Mouse (Mus musculus) neural tube, embryonic 11.5 days (tissue): ENCODE measurements around the gene Arf6. TPM values are rescaled to one million over a fixed set of nuclear protein-coding genes. Genes with fewer than 3 reads are reported as not detected.
"Not testable (repeated sequence)": the region's sequence is repeated elsewhere in the genome, so short reads cannot be mapped to it uniquely, and the experiment has no call there.

Experiments
- ATAC-seq: fragments of 200-750 bp; cut with Nextera tagmentation; 2 replicates; pipeline ENCODE4 v1.8.0; 2017; ENCODE audit warnings: moderate number of reproducible peaks, mild to moderate bottlenecking, moderate TSS enrichment, moderate library complexity; ENCODE audit not compliant: insufficient read depth, low FRiP score, low TSS enrichment
- DNase-seq: peaks from one replicate; pipeline ENCODE4 v3.0.0-alpha.2; 2015; ENCODE audit warnings: low spot score
- H3K27ac ChIP-seq: fragments of 300-500 bp; sonication (generic); 2 replicates; pipeline ENCODE4 v1.5.1; 2014; ENCODE audit warnings: low read depth, mild to moderate bottlenecking, low read length
- H3K27me3 ChIP-seq: fragments of 300-500 bp; sonication (generic); 2 replicates; pipeline ENCODE4 v1.6.1; 2014; ENCODE audit warnings: mild to moderate bottlenecking, low read length, mixed read lengths; ENCODE audit not compliant: control insufficient read depth, insufficient read depth
- H3K36me3 ChIP-seq: fragments of 300-500 bp; sonication (generic); 2 replicates; pipeline ENCODE4 v1.6.1; 2014; ENCODE audit warnings: mild to moderate bottlenecking, low read length, moderate library complexity, mixed read lengths; ENCODE audit not compliant: control insufficient read depth, insufficient read depth
- H3K4me1 ChIP-seq: fragments of 300-500 bp; sonication (generic); 2 replicates; pipeline ENCODE4 v1.6.1; 2014; ENCODE audit warnings: low read length, mixed read lengths; ENCODE audit not compliant: control insufficient read depth, insufficient read depth
- H3K4me2 ChIP-seq: fragments of 300-500 bp; sonication (generic); 2 replicates; pipeline ENCODE4 v1.6.1; 2014; ENCODE audit warnings: low read depth, mild to moderate bottlenecking, moderate library complexity
- H3K4me3 ChIP-seq: fragments of 300-500 bp; sonication (generic); 2 replicates; pipeline ENCODE4 v1.5.1; 2014; ENCODE audit warnings: low read depth, low read length
- H3K9ac ChIP-seq: fragments of 300-500 bp; sonication (generic); 2 replicates; pipeline ENCODE4 v1.6.1; 2014; ENCODE audit warnings: mild to moderate bottlenecking, low read length
- H3K9me3 ChIP-seq: fragments of 300-500 bp; sonication (generic); 2 replicates; pipeline ENCODE4 v1.6.1; 2016; ENCODE audit warnings: low read length; ENCODE audit not compliant: control insufficient read depth
- WGBS: fragments of 180-500 bp; shearing (Covaris S2); extraction: QIAGEN DNeasy Blood & Tissue Kit; methylation state at CpG from one replicate; pipeline ENCODE4 v1.1.7; 2014; 5-methylcytosine and 5-hydroxymethylcytosine counted together
- polyA plus RNA-seq: library from polyadenylated mRNA; unstranded; fragments of >200 nt; fragmentation: Nextera tagmentation; extraction: Ambion mirVana; gene quantifications from 2 replicates; pipeline ENCODE4 v1.2.1, GENCODE M21; 2014

Arf6 gene
- polyA plus RNA-seq, 1 experiment from 2014 or later = 52.4 TPM

GRCm38 (mm10) chr12:69367557-69367956 lies 4.4 kb upstream of the Arf6 start:
- H3K9ac ChIP-seq = no peak overlapping the region
- H3K27me3 ChIP-seq = no peaks in the 10 kb centered on the region
- ATAC-seq (no peak), DNase-seq (no peak)
- no peak overlapping the region for H3K4me3 ChIP-seq
- H3K4me1 ChIP-seq = no peaks in the 10 kb centered on the region
- no peak overlapping the region for H3K27ac ChIP-seq
- no peaks in the 10 kb centered on the region for H3K36me3 ChIP-seq
- no peaks in the 10 kb centered on the region for H3K9me3 ChIP-seq
- no peak overlapping the region for H3K4me2 ChIP-seq
- WGBS = 52% methylated on average over 2 of the region's 2 CpGs

GRCm38 (mm10) chr12:69370936-69371335 lies 1.0 kb upstream of the Arf6 start:
- Histone ChIP-seq H3K9me3 (no peaks in the 10 kb centered on the region), H3K36me3 (no peaks in the 10 kb centered on the region), H3K27me3 (no peaks in the 10 kb centered on the region), H3K4me1 (peaks cover 10% of the 10 kb centered on the region), H3K27ac (no peak overlapping the region), H3K4me2 (peak overlapping the region; percentile 54), H3K4me3 (peak overlapping the region; percentile 99), H3K9ac (no peak overlapping the region; the same call in 1 of the 2 replicates)
- no peak for ATAC-seq
- no peak for DNase-seq
- 15% methylated on average over 7 of the region's 7 CpGs for WGBS

GRCm38 (mm10) chr12:69371421-69371853 lies 513 bp upstream of the Arf6 start:
- under 1% methylated on average over 24 of the region's 24 CpGs for WGBS
- Histone ChIP-seq H3K36me3 (no peaks in the 10 kb centered on the region), H3K9ac (peak overlapping the region; percentile 94), H3K4me3 (peak overlapping the region; percentile 99), H3K4me2 (peak overlapping the region; percentile 54), H3K27ac (peak overlapping the region; percentile 75), H3K9me3 (no peaks in the 10 kb centered on the region), H3K27me3 (no peaks in the 10 kb centered on the region), H3K4me1 (peaks cover 10% of the 10 kb centered on the region)
- peak; percentile 83 for ATAC-seq
- no peak for DNase-seq

GRCm38 (mm10) chr12:69372731-69373331 lies 881 bp downstream of the Arf6 start:
- WGBS = under 1% methylated on average over 42 of the region's 42 CpGs
- Histone ChIP-seq H3K9me3 (no peaks in the 10 kb centered on the region), H3K27me3 (no peaks in the 10 kb centered on the region), H3K4me2 (peak overlapping the region; percentile 76), H3K4me1 (peaks cover 10% of the 10 kb centered on the region), H3K27ac (peak overlapping the region; percentile 85), H3K4me3 (peak overlapping the region; percentile 99), H3K36me3 (no peaks in the 10 kb centered on the region), H3K9ac (peak overlapping the region; percentile 94)
- DNase-seq (no peak), ATAC-seq (peak; percentile 14)

- H3K4me1 ChIP-seq = peaks cover 10% of the 10 kb centered on the region
- H3K27ac ChIP-seq = no peak overlapping the region
- no peaks in the 10 kb centered on the region for H3K27me3 ChIP-seq
- no peak for DNase-seq
- ATAC-seq = no peak
- 53% methylated on average over 11 of the region's 11 CpGs for WGBS
- H3K9ac ChIP-seq = no peak overlapping the region; the same call in 1 of the 2 replicates
- no peaks in the 10 kb centered on the region for H3K9me3 ChIP-seq
- H3K4me2 ChIP-seq = peak overlapping the region; percentile 76
- H3K4me3 ChIP-seq = peak overlapping the region; percentile 99
- H3K36me3 ChIP-seq = no peaks in the 10 kb centered on the region
Observed at GRCm38 (mm10) chr12:69373850-69374766, 2.2 kb downstream of the Arf6 start.

- ATAC-seq = no peak
Observed at GRCm38 (mm10) chr12:69376132-69376531, 4.2 kb downstream of the Arf6 start.

GRCm38 (mm10) chr12:69377188-69377587 lies 5.2 kb downstream of the Arf6 start:
- H3K36me3 ChIP-seq = no peaks in the 10 kb centered on the region

More at GRCm38 (mm10) chr12:69376132-69376531, 4.2 kb downstream of the Arf6 start:
- Histone ChIP-seq H3K9ac (no peak overlapping the region), H3K4me1 (peaks cover 10% of the 10 kb centered on the region), H3K4me3 (no peak overlapping the region), H3K27ac (no peak overlapping the region), H3K4me2 (no peak overlapping the region), H3K27me3 (no peaks in the 10 kb centered on the region), H3K9me3 (no peaks in the 10 kb centered on the region), H3K36me3 (no peaks in the 10 kb centered on the region)
- no peak for DNase-seq
- WGBS = 86% methylated on average over 2 of the region's 2 CpGs

GRCm38 (mm10) chr12:69377636-69378035 lies 5.7 kb downstream of the Arf6 start:
- WGBS = 93% methylated on average over 6 of the region's 6 CpGs
- not testable (repeated sequence) for H3K4me2 ChIP-seq, H3K36me3 ChIP-seq, H3K9me3 ChIP-seq, H3K9ac ChIP-seq, H3K27ac ChIP-seq, H3K27me3 ChIP-seq, H3K4me3 ChIP-seq, DNase-seq, ATAC-seq
- peaks cover 10% of the 10 kb centered on the region for H3K4me1 ChIP-seq

More at GRCm38 (mm10) chr12:69377188-69377587, 5.2 kb downstream of the Arf6 start:
- Histone ChIP-seq H3K27ac (no peak overlapping the region), H3K27me3 (no peaks in the 10 kb centered on the region), H3K4me3 (no peak overlapping the region), H3K4me1 (peaks cover 10% of the 10 kb centered on the region), H3K4me2 (no peak overlapping the region), H3K9me3 (no peaks in the 10 kb centered on the region), H3K9ac (no peak overlapping the region)
- DNase-seq (no peak), ATAC-seq (no peak)
- 96% methylated on average over 1 of the region's 1 CpGs for WGBS
